Mouse (Mus musculus) mouse embryonic stem cell (cell line): Measurements from ENCODE around the gene Kcnj12.

Source experiments
- in situ Hi-C, 2 experiments: fragments of 300-500 bp; cut with MboI; formaldehyde crosslinking; loops; 1 replicate in 1 of 2; 3 replicates in 1 of 2; pipeline ENCODE4 v1.14.3; 2019 to 2020; ENCODE audit warnings: low sequenced_read_pairs in 2 of 2, low pct_unique_long_range_greater_than_20kb in 1 of 2, mixed read lengths in 1 of 2; ENCODE audit not compliant: unreplicated experiment in 1 of 2

Gene Kcnj12

GRCm38 (mm10) chr11:61022550-61023391 is at the start of gene Kcnj12:
Gene Kcnj12, plus strand, starts transcription at chr11:61022564.
- in situ Hi-C loops, result no loop called here

GRCm38 (mm10) chr11:60975097-60975496 is 47.3 kb upstream of the Kcnj12 start:
- in situ Hi-C loops, result no loop called here

- in situ Hi-C loops, result no loop called here
Measured at GRCm38 (mm10) chr11:60976234-60976633, 46.1 kb upstream of the Kcnj12 start.

GRCm38 (mm10) chr11:60976742-60977141 is 45.6 kb upstream of the Kcnj12 start:
- in situ Hi-C loops, result no loop called here

- in situ Hi-C loops, result no loop called here
Measured at GRCm38 (mm10) chr11:60977153-60977552, 45.2 kb upstream of the Kcnj12 start.

- in situ Hi-C loops, result no loop called here
Measured at GRCm38 (mm10) chr11:60978658-60979057, 43.7 kb upstream of the Kcnj12 start.

- in situ Hi-C loops, result no loop called here
Measured at GRCm38 (mm10) chr11:60979788-60980187, 42.6 kb upstream of the Kcnj12 start.

- in situ Hi-C loops, result no loop called here
Measured at GRCm38 (mm10) chr11:60981693-60982486, 40.5 kb upstream of the Kcnj12 start.

GRCm38 (mm10) chr11:60984912-60985558 is 37.3 kb upstream of the Kcnj12 start:
- in situ Hi-C loops, result no loop called here

- in situ Hi-C loops, result no loop called here
Measured at GRCm38 (mm10) chr11:60990428-60990827, 31.9 kb upstream of the Kcnj12 start.

GRCm38 (mm10) chr11:61002736-61003135 is 19.6 kb upstream of the Kcnj12 start:
- in situ Hi-C loops, result no loop called here

- in situ Hi-C loops, result no loop called here
Measured at GRCm38 (mm10) chr11:61004046-61004445, 18.3 kb upstream of the Kcnj12 start.

GRCm38 (mm10) chr11:61004781-61005180 is 17.6 kb upstream of the Kcnj12 start:
- in situ Hi-C loops, result no loop called here

GRCm38 (mm10) chr11:61005345-61005744 is 17.0 kb upstream of the Kcnj12 start:
- in situ Hi-C loops, result no loop called here

- in situ Hi-C loops, result no loop called here
Measured at GRCm38 (mm10) chr11:61011736-61012294, 10.5 kb upstream of the Kcnj12 start.

GRCm38 (mm10) chr11:61016866-61017398 is 5.4 kb upstream of the Kcnj12 start:
- in situ Hi-C loops, result no loop called here

GRCm38 (mm10) chr11:61021129-61021528 is 1.2 kb upstream of the Kcnj12 start:
- in situ Hi-C loops, result no loop called here

GRCm38 (mm10) chr11:61021676-61022549 is 451 bp upstream of the Kcnj12 start:
- in situ Hi-C loops, result no loop called here
